Mouse (Mus musculus): ENCODE results near the gene Syn3.
A peak's percentile ranks its signal among the peaks of the same experiment; 100 is the strongest.

The Syn3 gene

GRCm38 (mm10) chr10:86368811-86369210 lies 129.9 kb downstream of the Syn3 start:
- DNase-seq (ENCODE audit: extremely low spot score), result no peak

DNA sequence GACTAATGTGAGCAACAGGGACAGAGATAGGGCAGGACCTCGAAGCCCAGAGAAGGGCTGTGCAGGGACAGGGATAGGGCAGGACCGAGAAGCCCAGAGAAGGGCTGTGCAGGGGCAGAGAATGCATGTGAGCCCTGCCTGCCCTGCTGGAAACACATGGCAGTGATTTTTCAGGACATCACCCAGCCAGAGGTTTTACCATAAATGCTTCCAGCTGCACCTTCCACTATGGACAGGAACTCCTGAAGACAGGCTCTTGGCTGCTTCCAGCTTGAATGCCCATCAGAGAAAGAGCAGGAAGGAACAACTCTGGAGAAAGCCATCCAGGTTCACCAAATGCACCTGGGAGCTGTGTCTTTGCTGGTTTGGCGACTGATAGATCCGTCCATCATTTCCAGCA lies 131.3 kb downstream of the Syn3 start:
- DNase-seq (ENCODE audit: extremely low spot score), result no peak

DNA sequence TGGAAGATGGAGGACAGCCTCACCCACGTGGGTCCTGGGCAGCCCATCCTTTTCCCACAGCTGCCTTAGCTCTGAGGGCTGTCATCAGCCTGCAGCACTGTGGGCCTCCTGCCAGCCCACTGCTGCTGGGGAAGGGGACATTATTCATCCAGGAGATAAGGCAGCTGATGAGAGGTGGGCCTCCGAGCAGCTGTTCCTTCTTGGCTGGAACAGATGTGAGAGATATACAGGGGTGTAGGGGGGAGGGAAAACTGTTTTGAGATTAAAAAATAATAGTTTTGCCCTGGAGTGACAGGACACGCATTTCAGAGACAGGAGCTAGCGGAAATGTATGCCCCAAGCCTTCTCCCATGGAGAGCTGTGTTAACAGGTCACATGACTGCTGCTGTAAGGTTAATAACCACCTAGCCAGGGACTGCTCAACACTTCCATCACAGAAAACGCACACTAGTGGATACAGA lies 133.0 kb downstream of the Syn3 start:
- DNase-seq (ENCODE audit: extremely low spot score), result no peak

DNA sequence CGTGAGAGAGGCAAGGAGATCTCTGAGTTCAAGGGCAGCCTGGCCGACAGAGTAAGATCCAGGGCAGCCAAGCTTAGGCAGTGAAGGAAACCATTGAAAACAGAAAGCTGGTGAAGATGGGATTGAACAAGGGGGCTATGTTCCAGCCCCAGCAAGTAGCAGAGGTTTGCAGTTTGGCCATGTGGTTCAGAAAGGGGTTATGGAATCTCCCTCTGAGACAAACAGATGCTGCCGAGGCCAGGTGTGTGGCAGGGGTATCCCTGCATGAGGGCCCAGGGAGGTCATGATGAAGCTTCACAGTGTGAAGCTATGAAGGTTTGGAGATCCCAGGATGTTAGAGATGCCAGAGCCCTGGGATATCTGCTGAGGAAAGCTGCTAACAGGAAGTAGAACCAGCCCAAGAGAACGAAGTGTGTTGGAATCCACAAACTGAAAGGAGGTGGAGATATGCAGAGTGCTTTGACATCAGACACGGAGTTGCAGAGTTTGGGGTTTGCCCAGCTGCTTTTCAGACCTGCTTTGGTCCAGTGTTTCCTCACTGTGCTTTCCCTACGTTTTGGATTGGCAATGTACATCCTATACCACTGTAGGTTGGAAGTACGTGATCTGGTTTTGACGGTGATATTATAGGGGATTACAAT lies 134.9 kb downstream of the Syn3 start:
- DNase-seq (ENCODE audit: extremely low spot score), result no peak

DNA sequence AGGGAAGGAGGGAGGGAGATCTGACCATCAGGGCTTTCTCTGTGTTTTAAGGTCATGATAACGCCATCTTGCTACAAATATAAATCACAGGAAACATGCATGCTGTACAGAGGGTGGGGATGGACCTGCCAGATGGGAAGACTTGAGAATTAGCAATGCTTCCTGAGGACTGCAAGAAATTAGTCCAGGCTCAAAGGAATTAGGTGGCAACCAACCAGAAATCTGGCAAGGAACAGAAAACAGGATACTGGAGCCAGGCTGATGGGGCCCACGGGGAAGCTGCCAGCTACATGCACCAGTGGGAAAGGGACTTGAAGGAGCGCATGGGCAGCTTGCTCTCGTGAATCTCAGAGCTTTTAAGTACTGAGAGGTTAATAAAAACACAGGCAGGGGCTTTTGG lies 139.0 kb downstream of the Syn3 start:
- DNase-seq (ENCODE audit: extremely low spot score), result no peak

GRCm38 (mm10) chr10:86359208-86359607 lies 139.5 kb downstream of the Syn3 start:
- DNase-seq (ENCODE audit: extremely low spot score), result no peak

DNA sequence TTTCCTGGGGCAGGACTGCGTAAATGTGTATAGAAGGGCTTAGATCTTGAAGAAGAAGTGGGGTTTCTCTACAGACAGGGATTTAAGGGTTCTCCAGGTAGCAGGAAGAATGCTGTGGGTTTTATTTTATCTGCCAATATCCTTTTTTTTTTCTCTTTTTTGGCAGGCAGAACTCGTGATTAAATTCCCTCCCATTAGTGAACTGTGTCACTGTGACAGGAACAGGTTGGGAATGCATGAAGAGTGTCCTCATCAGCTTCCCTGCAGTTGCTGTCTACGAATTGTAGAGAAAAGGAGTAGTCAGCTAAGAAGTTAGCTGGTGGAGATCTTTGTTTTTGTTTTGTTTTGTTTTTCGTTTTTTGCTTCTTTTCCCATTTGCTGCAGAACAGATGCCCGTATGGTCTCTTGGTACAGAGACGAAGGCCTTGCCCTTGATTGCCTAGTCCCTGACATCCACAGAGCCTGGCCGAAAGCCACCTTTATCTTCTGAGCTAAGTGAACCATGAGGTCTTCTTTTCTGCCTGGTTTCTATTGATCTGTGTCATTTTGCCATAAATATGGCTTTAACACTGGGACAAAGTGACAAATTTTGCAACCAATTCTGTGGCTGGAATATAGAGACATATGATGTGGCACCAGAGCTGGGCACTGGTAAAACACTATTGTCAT lies 140.3 kb downstream of the Syn3 start:
- DNase-seq (ENCODE audit: extremely low spot score), result no peak

- no peak for DNase-seq (ENCODE audit: extremely low spot score)
Measured at GRCm38 (mm10) chr10:86356819-86357563, 141.7 kb downstream of the Syn3 start.

DNA sequence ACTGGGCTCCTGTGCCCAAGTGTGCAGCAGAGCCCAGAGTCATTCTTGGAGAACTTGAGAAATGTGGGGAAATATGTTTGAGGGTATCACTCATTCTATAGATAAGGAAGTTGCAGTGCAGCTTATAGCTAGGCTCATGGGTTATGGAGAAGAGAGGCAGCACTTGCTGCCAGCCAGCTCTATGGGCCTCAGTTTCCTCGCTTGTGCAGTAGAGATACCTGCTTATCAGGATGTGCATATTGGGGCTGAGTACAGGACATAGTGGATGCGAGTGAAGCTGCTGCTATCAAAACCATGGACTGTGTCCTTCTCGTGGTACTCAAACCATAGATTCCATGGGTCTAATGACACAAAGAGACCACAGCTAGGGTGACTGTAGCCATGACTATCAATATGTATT lies 146.2 kb downstream of the Syn3 start:
- no peak for DNase-seq (ENCODE audit: extremely low spot score)

GRCm38 (mm10) chr10:86351287-86351686 lies 147.4 kb downstream of the Syn3 start:
- no peak for DNase-seq (ENCODE audit: extremely low spot score)

GRCm38 (mm10) chr10:86346235-86346840 lies 152.4 kb downstream of the Syn3 start:
- DNase-seq (ENCODE audit: extremely low spot score), result no peak

GRCm38 (mm10) chr10:86345645-86346044 lies 153.1 kb downstream of the Syn3 start:
- DNase-seq (ENCODE audit: extremely low spot score), result no peak

- DNase-seq (ENCODE audit: extremely low spot score), result no peak
Measured at GRCm38 (mm10) chr10:86344654-86345053, 154.0 kb downstream of the Syn3 start.

DNA sequence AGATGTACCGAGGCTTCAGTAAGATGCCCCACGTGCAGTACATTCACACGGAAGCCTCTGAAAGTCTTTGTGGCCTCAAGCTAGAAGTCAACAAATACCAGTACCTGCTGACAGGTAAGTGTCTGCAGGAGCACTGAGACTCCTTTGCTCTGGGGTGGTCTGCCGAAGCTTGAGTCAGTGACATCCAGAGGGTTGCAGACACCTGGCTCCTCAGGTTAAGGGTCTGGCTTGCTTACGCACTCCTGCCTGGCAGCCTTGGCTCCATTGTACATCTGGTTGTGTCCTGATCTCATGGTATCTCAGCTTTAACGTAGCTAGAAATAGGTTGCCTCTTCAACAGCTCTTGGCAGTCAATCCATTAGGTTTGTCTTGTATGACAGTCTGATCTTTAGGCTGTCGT lies 154.8 kb downstream of the Syn3 start:
- no peak for DNase-seq (ENCODE audit: extremely low spot score)

DNA sequence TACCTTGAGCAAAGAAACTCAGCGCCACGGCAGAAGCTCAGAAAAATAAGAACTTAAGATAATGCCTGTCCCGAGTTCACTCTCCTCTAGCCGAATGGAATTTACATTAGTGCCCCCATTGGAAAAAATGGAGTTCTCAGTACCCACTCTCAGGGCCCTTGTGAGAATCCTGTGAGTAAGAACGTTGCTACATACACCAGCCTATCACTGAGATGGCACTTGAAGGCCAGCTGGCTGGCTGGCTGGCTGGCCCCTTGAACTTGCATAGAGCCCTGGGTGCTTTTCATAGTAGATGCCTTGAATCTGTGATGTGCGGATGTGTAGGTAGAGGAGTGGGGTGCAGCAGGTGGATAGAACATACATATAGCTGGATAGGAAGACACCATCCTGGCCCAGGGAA lies 155.3 kb downstream of the Syn3 start:
- no peak for DNase-seq (ENCODE audit: extremely low spot score)

DNA sequence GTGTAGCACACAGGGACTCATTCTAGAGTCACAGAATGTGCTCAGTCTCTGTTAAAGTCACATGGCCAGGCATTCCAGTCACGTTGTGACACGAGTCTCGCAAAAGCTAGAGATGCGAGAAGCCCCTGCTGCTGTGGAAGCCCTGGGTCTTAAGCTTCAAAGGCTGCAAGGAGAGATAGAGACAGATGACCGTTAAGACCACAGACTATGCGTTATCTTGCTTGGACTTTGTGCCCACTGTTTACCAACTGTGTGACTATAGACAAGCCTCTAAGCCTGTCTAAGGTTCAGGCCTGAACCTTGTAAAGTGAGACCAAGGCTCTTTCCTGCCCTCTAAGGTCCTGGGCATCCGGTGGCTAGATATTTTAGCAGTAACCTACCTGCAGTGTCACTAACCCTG lies 156.0 kb downstream of the Syn3 start:
- no peak for DNase-seq (ENCODE audit: extremely low spot score)

DNA sequence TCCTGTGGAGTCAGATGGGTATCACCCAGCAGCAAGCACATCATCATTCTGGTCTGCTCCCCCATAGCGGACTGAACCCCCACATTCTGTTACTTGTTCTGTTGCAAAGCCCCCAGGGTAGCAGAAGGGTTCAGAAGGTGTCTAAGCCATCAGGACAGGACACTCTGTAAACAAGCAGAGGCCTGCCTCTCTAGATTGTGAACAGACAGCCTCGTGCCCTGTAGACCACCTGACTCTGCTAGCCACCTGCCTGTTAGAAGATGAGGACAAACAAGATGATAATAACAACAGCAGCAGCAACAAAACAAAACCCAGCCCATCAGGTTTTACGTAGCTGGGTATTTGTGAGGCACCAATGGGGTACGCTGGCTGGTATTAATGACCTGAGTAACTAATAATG lies 156.5 kb downstream of the Syn3 start:
- DNase-seq (ENCODE audit: extremely low spot score), result no peak

- peak; percentile 47 for DNase-seq (ENCODE audit: extremely low spot score)
Measured at GRCm38 (mm10) chr10:86341589-86341988, 157.1 kb downstream of the Syn3 start.

DNA sequence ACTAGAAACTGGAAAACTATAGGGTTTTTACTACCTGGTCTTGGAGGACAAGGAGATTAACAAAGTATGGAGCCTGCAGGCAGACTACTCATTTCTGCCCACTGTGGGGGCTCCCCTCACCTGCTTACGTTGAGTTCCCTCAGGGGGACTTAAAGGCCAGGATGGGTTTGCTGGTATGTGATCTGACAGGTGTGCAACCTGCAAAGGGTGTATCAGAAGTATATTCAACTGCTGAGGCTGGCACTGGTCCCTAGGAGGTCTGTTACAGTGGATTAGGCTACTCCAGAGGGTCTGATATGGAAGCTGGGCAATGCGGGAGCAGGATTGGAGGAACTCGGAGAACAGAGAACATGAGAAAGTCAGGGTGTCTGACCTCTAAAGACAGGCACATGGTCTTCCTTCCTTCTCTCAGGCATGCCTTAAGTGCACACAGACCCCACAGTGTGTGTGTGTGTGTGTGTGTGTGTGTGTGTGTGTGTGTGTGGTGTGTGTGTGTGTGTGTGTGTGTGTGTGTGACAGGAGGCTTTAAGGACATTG lies 157.6 kb downstream of the Syn3 start:
- no peak for DNase-seq (ENCODE audit: extremely low spot score)

- no peak for DNase-seq (ENCODE audit: extremely low spot score)
Measured at GRCm38 (mm10) chr10:86340421-86340820, 158.3 kb downstream of the Syn3 start.

DNA sequence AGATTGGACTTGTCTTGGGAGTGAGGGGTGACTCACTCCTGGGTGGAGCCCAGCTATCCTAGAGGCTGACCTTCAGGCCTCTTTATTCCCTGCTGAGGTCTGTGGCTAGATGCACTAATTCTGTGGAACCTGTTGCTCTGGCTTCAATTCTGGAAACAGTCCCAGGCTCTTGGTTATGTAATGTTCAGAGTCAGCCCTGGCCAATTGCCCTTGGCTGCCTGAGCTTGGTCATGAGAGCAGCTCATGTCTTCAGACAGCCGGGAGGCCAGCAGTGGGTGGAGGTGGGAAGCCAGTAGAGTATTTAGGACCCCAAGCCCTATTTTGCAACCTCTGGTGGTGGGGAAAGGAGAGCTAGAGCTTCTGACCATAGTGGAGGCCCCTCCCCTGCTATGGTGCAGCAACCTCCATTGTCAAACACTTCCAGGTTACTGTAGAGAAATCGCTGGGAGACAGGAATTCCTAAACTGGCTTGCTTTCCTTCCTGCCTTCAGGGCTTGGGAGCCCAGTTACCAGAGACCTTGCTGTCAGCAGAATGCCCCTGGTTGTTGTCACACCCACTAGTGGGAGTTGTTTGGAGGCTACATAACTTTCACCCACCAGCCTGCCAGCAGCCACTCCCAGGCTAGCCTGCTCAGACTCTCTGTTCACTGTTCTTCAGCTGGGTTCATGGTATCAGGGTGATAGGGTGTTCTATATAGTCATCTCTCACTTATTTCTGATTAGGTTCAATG lies 158.9 kb downstream of the Syn3 start:
- DNase-seq (ENCODE audit: extremely low spot score), result no peak

DNA sequence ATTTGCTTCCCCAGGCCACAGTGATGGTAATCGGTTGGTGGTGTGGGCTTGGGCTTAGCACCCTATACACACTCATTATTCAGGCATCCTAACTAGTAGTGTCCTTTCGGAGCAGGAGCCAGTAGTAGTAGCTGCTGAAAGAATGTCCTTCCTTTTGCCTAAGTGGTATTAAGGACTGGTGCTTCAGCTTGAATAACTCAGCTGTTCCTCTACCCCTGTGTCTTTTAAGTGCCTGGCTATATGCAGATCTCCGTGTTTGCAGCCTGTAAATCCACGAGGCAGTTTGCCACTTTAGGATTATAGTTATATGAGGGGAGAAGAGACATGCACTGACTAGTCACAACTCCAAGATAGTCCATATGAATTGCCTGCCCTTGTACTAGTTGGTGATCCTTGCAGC lies 159.6 kb downstream of the Syn3 start:
- DNase-seq (ENCODE audit: extremely low spot score), result no peak
